8 mouse cellular contexts compared by ENCODE assay signal in the genomic region with DNA sequence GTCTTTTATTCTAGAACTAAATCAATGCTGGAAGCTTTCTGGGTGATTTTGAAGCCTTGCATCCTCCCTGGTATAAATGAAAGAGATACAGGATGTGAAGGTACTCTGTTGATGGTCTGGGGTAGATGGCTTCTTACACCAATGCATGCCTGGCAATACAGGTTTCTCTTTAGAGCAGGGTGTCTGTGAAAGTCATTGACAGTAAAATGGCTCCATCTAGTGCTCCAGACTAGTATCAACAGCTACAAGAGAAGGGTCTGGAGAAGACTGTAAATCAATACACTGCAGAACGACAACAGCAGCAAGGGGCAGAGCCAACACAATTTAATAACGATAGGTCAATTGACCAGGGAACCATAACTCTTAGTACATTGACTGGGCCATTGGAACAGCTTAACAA.
DNase-seq lines count a peak whose midpoint lies in the region; ATAC-seq and TF ChIP-seq lines count a peak whose summit lies in the region.

No protein-coding gene starts in this region.

- no peaks in the 10 kb centered on the region for H3K9me3 ChIP-seq in hindbrain, embryonic 11.5 days (ENCODE audit: control insufficient read depth, low read length)
- H3K9me3 ChIP-seq in hindbrain, embryonic 12.5 days (replicated peaks): no peaks in the 10 kb centered on the region
- H3K9me3 ChIP-seq in embryonic facial prominence, embryonic 14.5 days (ENCODE audit: control insufficient read depth, low read length): no peaks in the 10 kb centered on the region
- no peaks in the 10 kb centered on the region for H3K9me3 ChIP-seq in lung, postnatal 0 days (ENCODE audit: low read length)

- no peak for TF ChIP-seq EP300 in lung, postnatal 0 days (IDR thresholded peaks at IDR 0.05)

- DNase-seq in hindbrain, embryonic 11.5 days (ENCODE audit: low spot score): peak; percentile 58
- peak; percentile 37 for DNase-seq in thymus, postnatal 14 days
- no peak for DNase-seq in thymus, postnatal 4 days
- peak; percentile 71 for DNase-seq in embryonic facial prominence, embryonic 14.5 days (ENCODE audit: low spot score)
- peak; percentile 64 for DNase-seq in lung, postnatal 0 days (ENCODE audit: low spot score)
- peak; percentile 9 for DNase-seq in thymus, postnatal 25 days
- DNase-seq in gastrocnemius, postnatal 10 days: no peak

- ATAC-seq in hindbrain, embryonic 11.5 days (ENCODE audit: low FRiP score): 0 out of 2 replicates have a peak, but pooled peaks have one; percentile 22
- no peak for ATAC-seq in hindbrain, embryonic 12.5 days (ENCODE audit: low FRiP score)
- ATAC-seq in embryonic facial prominence, embryonic 14.5 days (ENCODE audit: low read depth): no peak
- no peak for ATAC-seq in lung, postnatal 0 days

- 56% methylated on average over 2 of the region's 2 CpGs for WGBS in hindbrain, embryonic 11.5 days
- 56% methylated on average over 2 of the region's 2 CpGs for WGBS in hindbrain, embryonic 12.5 days
- WGBS in embryonic facial prominence, embryonic 14.5 days: 49% methylated on average over 2 of the region's 2 CpGs
- WGBS in lung, postnatal 0 days: 51% methylated on average over 2 of the region's 2 CpGs

- peak; percentile 73 for TF ChIP-seq CTCF in lung, postnatal 0 days (IDR thresholded peaks at IDR 0.05)

- H3K4me2 ChIP-seq in hindbrain, embryonic 11.5 days (replicated peaks; ENCODE audit: low read depth, low read length): no peak overlapping the region
- H3K4me2 ChIP-seq in hindbrain, embryonic 12.5 days (replicated peaks): no peak overlapping the region
- H3K4me2 ChIP-seq in embryonic facial prominence, embryonic 14.5 days (ENCODE audit: low read depth, low read length): no peak overlapping the region
- no peak overlapping the region for H3K4me2 ChIP-seq in lung, postnatal 0 days (replicated peaks; ENCODE audit: low read depth, low read length)

- H3K27ac ChIP-seq in hindbrain, embryonic 11.5 days (ENCODE audit: low read depth, low read length): no peak overlapping the region
- H3K27ac ChIP-seq in hindbrain, embryonic 12.5 days: no peak overlapping the region
- H3K27ac ChIP-seq in embryonic facial prominence, embryonic 14.5 days (replicated peaks; ENCODE audit: low read depth, low read length): no peak overlapping the region
- H3K27ac ChIP-seq in lung, postnatal 0 days (ENCODE audit: low read length): no peak overlapping the region

- no peak overlapping the region for H3K4me3 ChIP-seq in hindbrain, embryonic 11.5 days (ENCODE audit: low read depth, low read length)
- H3K4me3 ChIP-seq in hindbrain, embryonic 12.5 days: no peak overlapping the region
- H3K4me3 ChIP-seq in embryonic facial prominence, embryonic 14.5 days (ENCODE audit: low read depth, low read length): no peak overlapping the region
- no peak overlapping the region for H3K4me3 ChIP-seq in lung, postnatal 0 days (ENCODE audit: low read depth, low read length)

- H3K9ac ChIP-seq in hindbrain, embryonic 11.5 days (ENCODE audit: low read depth, low read length): no peak overlapping the region
- no peak overlapping the region for H3K9ac ChIP-seq in hindbrain, embryonic 12.5 days
- H3K9ac ChIP-seq in embryonic facial prominence, embryonic 14.5 days (ENCODE audit: low read depth, low read length): no peak overlapping the region
- H3K9ac ChIP-seq in lung, postnatal 0 days (replicated peaks; ENCODE audit: low read depth): no peak overlapping the region

- no peaks in the 10 kb centered on the region for H3K27me3 ChIP-seq in hindbrain, embryonic 11.5 days (ENCODE audit: control insufficient read depth, insufficient read depth, low read length)
- H3K27me3 ChIP-seq in hindbrain, embryonic 12.5 days: no peaks in the 10 kb centered on the region
- no peaks in the 10 kb centered on the region for H3K27me3 ChIP-seq in embryonic facial prominence, embryonic 14.5 days (replicated peaks; ENCODE audit: control insufficient read depth, insufficient read depth, low read length)
- no peaks in the 10 kb centered on the region for H3K27me3 ChIP-seq in lung, postnatal 0 days (replicated peaks; ENCODE audit: insufficient read depth, low read length)

- no peaks in the 10 kb centered on the region for H3K36me3 ChIP-seq in hindbrain, embryonic 11.5 days (ENCODE audit: control insufficient read depth, insufficient read depth, low read length)
- H3K36me3 ChIP-seq in hindbrain, embryonic 12.5 days: no peaks in the 10 kb centered on the region
- H3K36me3 ChIP-seq in embryonic facial prominence, embryonic 14.5 days (ENCODE audit: control insufficient read depth, insufficient read depth, low read length): no peaks in the 10 kb centered on the region
- H3K36me3 ChIP-seq in lung, postnatal 0 days (ENCODE audit: insufficient read depth, low read length): no peaks in the 10 kb centered on the region

- no peaks in the 10 kb centered on the region for H3K4me1 ChIP-seq in hindbrain, embryonic 11.5 days (replicated peaks; ENCODE audit: control insufficient read depth, insufficient read depth, low read length)
- no peaks in the 10 kb centered on the region for H3K4me1 ChIP-seq in hindbrain, embryonic 12.5 days
- no peaks in the 10 kb centered on the region for H3K4me1 ChIP-seq in embryonic facial prominence, embryonic 14.5 days (ENCODE audit: control insufficient read depth, insufficient read depth, low read length)
- no peaks in the 10 kb centered on the region for H3K4me1 ChIP-seq in lung, postnatal 0 days (ENCODE audit: insufficient read depth, low read depth, low read length)

Comparison
In these comparisons a context has a peak if more than half of its experiments do, and no peak if none do; other contexts are left out.
1. DNase-seq: peak in hindbrain, embryonic 11.5 days (single experiment), thymus, postnatal 14 days (single experiment), embryonic facial prominence, embryonic 14.5 days (single experiment), lung, postnatal 0 days (single experiment) and thymus, postnatal 25 days (single experiment); none in thymus, postnatal 4 days (single experiment) and gastrocnemius, postnatal 10 days (single experiment).